Mouse (Mus musculus) G1E-ER4 (cell line): ENCODE data around the gene Duoxa1. TPM values are rescaled to one million over a fixed set of nuclear protein-coding genes. Genes with fewer than 3 reads are reported as not detected.

ENCODE experiments used
- GATA1 ChIP-seq: IDR thresholded peaks from one replicate; pipeline ENCODE4 v1.8.0; 2012; ENCODE audit warnings: low read length, inconsistent platforms
- polyA plus RNA-seq: library from polyadenylated mRNA; stranded (reverse); fragments of >175 nt; gene quantifications from 2 replicates; pipeline ENCODE4 v1.2.3, GENCODE M21; 2012

Gene Duoxa1
- polyA plus RNA-seq, 1 experiment: not detected

DNA sequence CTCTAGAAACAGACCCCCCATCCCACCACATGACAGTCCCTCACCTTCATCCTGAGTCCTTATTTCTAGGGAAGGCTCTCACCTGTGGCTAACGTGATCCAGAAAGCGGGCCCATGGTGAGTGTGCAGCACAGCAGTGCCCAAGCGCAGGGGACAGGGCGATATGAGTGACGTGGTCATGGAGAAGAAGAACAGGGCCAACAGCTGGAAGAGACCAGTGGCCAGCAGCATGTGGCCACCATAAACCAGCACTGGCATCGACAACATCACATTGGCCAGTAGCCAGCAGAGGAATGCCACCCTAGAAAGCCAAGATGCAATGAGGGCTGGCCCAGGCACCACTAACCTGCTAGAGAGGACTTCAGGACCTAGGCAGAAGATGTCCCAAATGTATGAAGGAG, 9.0 kb downstream of the Duoxa1 start:
- TF ChIP-seq GATA1: no peak

DNA sequence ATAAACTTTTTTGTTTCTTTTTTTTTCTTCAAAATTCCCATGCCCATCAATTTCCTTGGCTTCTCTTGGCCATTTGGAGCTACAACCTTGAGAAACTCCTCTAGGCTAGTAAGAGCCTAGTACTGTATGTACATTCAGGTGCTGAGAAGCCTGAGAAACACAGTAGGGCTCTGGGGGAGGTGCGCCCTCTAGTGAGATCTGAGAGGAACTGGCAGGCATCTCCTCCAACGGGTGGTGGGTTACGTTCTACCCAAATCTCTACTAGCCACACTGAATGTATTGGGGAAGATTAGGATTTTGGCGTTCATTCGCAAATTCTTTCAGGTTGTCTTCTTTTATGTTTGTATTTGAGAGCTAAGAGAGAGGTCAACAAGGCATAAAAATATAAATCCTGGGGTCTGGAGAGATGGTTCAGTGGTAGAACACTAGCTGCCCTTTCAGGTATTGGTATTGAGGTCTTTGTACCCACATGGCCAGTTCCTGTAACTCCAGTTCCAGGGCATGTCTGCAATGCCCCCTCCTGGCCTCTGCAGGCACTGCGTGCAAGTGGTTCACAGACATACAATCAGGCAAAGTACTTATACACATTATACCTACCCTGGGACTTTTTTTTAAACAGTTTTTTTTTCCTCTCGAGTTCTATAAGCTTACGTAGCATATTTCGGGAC, 10.8 kb downstream of the Duoxa1 start:
- no peak for TF ChIP-seq GATA1

DNA sequence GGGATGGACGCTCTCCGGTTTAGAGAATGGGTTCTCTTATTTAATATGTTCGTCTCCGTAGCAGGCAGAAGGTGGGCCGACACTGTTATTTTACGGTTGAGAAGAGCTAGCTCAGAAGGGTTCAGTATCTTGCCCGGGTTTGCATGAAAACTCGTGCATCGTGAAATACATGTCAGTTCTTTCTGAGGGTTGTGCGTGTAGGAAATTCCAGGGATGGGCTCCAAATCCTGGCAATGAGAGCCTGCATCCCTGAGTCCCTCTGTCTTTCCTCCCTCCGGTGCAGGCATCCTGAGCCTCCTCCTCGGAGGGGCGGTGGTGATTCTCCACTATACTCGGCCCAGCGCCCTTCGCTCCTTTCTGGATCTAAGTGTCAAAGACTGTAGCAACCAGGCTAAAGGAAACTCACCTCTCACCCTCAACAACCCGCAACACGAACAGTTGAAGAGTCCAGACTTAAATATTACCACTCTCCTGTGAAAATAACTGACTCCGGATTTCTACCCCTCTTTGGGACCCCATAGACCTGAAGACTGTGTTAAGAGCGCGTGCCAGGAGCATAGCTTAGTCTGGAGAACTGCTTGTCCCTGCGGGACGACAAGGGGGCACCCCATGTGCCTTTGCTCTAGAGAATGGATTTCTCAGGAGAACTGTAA, 11.5 kb downstream of the Duoxa1 start:
- TF ChIP-seq GATA1: no peak

DNA sequence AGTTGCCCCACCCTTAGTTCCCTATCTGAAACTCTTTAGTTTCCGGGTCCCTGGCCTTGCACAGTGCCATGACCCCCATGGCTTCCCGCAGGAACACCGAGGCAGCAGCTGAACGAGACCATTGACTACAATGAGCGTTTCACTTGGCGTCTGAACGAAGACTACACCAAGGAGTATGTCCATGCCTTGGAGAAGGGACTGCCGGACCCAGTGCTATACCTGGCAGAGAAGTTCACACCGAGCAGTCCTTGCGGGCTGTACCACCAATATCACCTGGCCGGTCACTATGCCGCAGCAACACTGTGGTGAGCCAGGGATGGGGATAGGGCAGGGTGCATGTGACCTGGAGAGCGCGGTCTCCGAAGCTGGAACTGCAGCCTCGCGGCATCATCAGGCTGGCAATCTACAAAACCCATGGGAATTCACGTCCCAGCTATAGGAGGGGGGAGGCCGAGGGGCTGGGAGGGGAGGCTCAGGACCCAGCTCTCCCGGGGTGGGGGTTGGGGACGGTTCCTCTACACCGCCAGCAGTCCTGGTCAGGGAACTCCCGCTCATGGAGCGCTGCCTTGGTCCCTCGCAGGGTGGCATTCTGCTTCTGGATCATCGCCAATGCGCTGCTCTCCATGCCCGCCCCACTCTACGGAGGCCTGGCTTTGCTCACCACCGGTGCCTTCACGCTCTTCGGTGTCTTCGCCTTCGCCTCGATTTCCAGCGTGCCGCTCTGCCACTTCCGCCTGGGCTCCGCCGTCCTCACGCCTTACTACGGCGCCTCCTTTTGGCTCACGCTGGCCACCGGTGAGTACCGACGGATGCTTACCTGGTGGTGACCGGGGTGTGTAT, 12.2 kb downstream of the Duoxa1 start:
- no peak for TF ChIP-seq GATA1

- TF ChIP-seq GATA1: no peak
Measured at GRCm38 (mm10) chr2:122300656-122301020, 12.9 kb downstream of the Duoxa1 start.

DNA sequence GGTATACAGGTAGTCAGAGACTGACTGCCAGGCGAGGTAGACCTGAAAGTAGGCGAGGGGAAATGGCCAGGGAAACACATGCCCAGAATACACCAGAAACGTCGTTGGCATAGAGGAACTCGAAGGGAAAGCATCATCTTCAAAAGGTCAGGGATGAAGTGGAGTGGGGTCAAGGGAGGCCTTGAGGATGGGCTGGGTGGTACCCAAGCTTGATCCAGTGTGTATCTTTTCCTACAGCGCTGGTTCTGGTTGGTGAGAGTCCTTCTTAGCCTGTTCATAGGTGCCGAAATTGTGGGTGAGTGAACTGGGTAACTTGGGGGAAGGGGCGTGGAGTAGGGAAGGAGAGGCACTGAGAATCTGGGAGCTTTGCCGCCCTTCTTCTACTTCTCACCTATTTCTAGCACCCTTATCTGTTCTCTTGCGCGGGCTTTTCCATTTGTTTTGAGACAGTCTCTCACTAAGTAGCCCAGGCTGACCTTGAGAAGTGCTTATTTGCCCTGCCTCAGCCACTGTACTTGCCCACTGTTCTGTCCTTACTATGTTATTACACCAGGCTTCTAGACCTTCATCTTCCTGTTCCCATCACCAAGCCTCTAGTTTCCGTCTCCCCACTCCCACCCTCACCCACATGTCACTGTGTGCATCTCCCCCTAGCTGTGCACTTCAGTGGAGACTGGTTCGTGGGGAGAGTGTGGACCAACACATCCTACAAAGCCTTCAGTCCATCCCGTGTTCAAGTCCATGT, 13.4 kb downstream of the Duoxa1 start:
- TF ChIP-seq GATA1: no peak

GRCm38 (mm10) chr2:122298596-122299490, 14.7 kb downstream of the Duoxa1 start, which contains the start of gene Duoxa2:
Duoxa2 (plus strand) TSS chr2:122298900.
- TF ChIP-seq GATA1: no peak

DNA sequence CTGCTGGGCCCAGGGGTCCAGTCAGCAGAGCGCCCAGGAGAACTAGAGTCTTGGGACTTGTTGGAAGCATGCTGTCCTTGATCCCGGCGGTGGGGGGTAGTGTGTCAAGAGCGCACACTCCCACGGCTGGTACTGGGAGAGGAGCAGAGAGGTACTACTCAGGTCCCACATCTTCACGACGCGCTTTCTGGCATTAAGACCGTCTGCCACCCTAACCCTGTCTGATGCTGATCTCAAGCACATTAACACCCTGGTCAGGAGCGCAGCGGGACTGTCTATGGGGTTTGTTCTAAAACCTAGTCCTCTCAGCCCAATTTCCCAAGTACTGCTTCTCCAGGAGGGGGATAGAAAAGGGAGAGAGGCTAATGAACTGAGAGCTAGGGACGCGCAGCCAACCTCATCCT, 15.4 kb downstream of the Duoxa1 start, which contains the start of gene Duox2:
Gene Duox2, minus strand, starts transcription at position 354 of the 404 bp plus-strand sequence.
- TF ChIP-seq GATA1: no peak

- TF ChIP-seq GATA1: no peak
Measured at GRCm38 (mm10) chr2:122297271-122298095, 16.0 kb downstream of the Duoxa1 start.

- no peak for TF ChIP-seq GATA1
Measured at GRCm38 (mm10) chr2:122294916-122295315, 18.6 kb downstream of the Duoxa1 start.

DNA sequence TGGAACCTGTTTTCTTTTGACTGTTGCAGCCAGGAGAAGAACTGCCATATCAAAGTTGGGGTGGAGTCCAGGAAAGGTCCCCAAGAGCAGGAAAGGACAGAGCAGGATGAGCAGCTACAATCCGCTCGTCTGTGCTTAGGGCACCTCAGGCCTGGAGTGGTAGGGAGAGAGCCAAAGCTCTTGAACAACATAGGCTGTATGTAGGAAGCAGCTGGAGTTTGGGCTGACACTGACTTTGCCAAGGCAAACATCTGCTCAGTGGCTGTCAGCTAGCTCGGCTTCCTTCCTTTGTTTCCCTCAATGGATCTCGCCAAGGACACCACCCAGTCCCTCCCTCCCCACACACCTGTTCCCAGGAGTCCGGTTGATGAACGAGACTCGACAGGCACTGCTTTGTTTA, 27.4 kb downstream of the Duoxa1 start:
- TF ChIP-seq GATA1: no peak

- TF ChIP-seq GATA1: no peak
Measured at GRCm38 (mm10) chr2:122284091-122284490, 29.4 kb downstream of the Duoxa1 start.

GRCm38 (mm10) chr2:122278769-122279168, 34.8 kb downstream of the Duoxa1 start:
- no peak for TF ChIP-seq GATA1
